Mouse (Mus musculus) bone marrow macrophage, adult 2 months (primary cell): ENCODE data around the gene Azin2.

Source experiments
- CTCF ChIP-seq: IDR thresholded peaks from 2 replicates; pipeline ENCODE4 v1.5.1; 2012; ENCODE audit warnings: low read depth, mild to moderate bottlenecking, low read length, moderate library complexity
- POLR2A ChIP-seq: IDR thresholded peaks from 2 replicates; pipeline ENCODE4 v1.6.1; 2012; ENCODE audit warnings: mild to moderate bottlenecking, low read depth, low read length, borderline replicate concordance

DNA sequence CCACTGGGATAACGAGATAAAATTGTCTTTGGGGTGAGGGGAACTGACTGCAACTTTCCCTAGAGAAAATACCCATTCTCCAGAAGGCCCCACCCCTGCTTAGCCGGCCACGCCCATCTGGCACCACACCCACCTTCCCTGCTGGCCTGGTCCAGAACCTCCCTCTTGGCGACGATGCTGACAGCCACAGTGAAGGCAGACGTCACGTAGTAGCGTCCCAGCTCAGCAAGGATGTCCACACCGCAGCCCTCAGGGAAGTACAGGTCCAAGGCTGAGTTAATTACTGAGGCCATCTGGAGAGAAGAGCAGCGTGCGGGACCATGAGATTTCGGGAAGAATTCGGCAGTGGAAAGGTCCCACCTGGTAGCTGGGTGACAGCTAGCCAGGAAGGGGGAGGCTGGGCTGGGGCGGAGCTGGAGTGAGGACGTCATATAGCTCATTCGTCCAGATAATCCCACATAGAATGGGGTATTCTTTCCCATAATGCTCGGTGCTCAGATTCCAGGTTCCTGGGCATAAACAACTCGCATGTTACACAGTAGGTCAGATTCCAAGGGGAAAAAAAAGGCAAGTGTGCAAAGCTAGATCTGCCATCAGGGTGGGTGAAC lies 14.8 kb downstream of the Azin2 start:
- TF ChIP-seq CTCF (no peak), POLR2A (no peak)
